Mouse (Mus musculus) heart, postnatal 25 days (tissue): ENCODE measurements around the gene Lrba. TPM values are rescaled to one million over a fixed set of nuclear protein-coding genes. Genes with fewer than 3 reads are reported as not detected.

ENCODE experiments used
- DNase-seq: peaks from one replicate; pipeline ENCODE4 v3.0.0; 2022; ENCODE audit warnings: low spot score
- intact Hi-C: fragments of 180-260 bp; cut with DNase I; formaldehyde crosslinking; loops from one replicate; pipeline ENCODE4 v1.15.1; 2025
- total RNA-seq, 2 experiments: library from RNA; stranded (reverse); gene quantifications; 2 replicates each; pipeline ENCODE4 v1.2.3; 2021

Lrba gene
- total RNA-seq, 2 experiments from 2014 or later, result 17.4 to 23.1 TPM

DNA sequence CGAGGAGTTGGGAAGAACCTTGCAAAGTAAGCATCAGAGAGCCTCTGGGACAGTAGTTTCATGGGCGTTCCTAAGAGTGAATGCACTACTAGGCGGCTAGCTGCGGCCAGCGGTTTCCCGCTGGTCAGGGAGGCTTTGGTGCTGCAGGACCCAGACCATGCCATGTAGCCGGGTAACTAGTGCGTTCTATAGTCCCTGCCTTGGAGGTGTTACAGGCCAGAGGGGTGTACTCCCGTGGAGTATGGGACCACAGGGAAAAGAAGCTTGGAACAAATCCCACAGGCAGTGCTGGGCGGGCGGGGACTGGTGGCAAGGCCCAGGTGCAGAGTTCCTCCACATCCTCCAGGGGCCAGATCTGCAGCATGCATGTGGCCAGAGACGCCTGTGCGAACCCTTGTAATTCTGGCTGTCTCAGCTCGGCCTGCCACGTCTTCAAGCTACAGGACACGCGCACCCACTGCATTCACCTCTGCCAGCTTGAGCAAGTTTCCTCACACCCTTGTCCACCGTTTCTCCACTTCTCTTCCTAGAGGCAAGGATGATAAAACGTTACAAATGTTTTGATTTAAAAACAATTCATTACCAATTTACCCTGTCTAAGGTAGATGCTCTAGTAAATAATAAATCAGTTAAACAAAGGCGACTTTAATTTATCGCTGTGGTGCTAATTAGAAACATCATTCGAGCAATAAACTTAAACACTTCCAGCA lies 326.0 kb downstream of the Lrba start:
- intact Hi-C loops, result no loop called here
- no peak for DNase-seq

DNA sequence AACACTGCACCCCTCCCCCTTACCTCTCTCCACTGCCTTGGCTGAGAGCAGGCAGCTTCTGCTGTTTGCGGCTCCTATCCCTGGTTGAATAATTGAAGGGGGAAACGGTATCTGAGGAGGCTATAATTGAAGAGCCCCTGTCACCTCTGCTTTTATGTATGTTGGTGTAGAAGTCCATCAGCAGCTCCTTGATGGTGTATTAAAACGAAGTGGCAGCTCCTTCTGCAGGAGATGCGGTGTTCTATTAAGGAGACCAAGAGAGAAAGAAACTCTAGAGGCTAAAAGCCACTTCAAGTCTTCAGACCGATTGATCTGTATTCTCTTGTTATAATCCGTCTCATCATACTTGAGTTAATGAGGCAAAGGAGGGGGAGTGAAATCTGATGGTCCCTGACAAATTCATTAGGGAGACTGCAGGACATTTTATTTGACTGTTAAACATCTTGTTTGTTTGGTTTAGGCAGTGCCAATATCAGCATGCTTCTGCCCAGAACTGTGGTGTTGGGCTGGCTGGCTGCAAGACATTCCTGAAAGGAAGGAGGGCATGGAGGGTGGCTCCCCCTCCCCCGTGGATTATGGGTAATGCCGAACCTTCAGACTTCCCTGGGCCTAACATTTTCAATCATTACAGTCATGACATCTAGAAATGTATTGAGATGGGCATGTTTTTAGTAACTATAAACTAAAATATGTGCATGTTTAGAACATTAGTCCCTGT lies 326.7 kb downstream of the Lrba start:
- no peak for DNase-seq
- intact Hi-C loops, result no loop called here

- DNase-seq, result no peak
- intact Hi-C loops, result no loop called here
Observed at GRCm38 (mm10) chr3:86552170-86552569, 327.7 kb downstream of the Lrba start.

GRCm38 (mm10) chr3:86558976-86559375 lies 334.5 kb downstream of the Lrba start:
- DNase-seq, result no peak
- intact Hi-C loops, result no loop called here

GRCm38 (mm10) chr3:86559635-86560034 lies 335.2 kb downstream of the Lrba start:
- DNase-seq, result no peak

DNA sequence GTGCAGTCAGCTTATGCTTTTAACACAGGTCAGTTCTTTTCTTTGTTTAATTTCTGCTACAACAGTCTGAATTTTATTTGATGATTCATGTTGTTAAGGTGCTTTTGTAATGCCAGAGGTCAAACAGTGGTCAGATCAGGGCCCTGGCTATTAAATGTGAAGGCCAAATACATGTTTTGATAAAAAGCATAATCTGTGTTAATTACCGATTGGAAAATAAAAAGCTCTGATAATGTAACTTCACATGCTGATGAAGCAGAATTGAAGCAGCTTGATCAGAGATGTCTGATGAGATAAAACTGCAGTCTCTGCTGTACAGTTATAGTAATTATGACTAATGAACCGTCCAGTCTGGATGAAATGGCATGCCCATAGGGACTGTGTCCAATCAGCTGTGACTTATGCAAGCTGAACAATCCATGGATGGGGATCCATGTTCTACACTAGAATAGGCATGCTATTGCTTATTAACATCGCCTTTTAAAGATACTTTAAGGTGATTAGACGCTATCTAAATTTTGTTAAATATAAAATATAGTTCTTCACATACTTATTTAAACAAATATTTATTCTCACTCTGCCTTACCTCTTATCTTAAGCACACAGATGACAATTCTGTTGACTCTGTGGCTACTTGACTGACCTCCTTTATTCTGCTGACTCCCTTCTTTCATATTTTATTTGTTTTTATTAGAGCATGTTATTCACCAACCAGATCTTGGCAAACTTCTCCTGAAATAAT lies 336.0 kb downstream of the Lrba start:
- intact Hi-C loops, result no loop called here
- no peak for DNase-seq

More at GRCm38 (mm10) chr3:86559635-86560034, 335.2 kb downstream of the Lrba start:
- intact Hi-C loops, result no loop called here

DNA sequence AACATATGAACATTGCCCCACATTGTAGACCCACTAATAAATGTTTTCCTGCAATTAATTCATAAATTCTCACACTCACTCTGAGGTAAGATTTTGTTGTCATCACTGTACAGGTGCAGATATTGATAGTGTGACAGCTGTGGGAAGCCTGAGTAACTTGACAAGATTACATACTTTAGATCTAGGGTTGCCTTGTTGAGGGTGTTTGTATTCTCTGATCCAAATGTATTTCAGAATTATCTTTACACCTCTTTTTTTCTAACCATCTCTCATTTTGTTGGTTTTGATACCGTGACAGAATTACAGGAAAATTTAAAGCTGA lies 336.5 kb downstream of the Lrba start:
- intact Hi-C loops, result no loop called here
- DNase-seq, result no peak

GRCm38 (mm10) chr3:86561396-86561795 lies 336.9 kb downstream of the Lrba start:
- intact Hi-C loops, result no loop called here
- DNase-seq, result no peak

DNA sequence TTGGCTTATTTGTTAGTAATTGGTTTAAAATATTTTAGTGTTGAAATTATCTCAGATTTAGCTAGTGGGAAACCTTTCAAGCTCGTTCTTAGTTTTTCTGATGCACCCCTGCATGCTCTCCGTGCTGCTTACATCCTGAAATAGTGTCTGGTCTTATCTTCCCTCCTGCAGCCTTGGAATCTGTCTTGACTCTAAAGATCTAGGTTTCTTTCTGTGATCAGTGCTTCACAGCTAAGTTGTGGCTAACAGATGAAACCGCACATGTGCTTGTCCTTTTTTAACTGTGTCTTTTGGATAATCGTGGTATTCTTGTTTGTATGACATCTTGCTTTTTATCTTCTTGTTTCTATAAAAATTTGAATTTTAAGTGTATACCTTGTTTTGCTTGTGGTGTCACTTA lies 342.8 kb downstream of the Lrba start:
- DNase-seq, result no peak
- intact Hi-C loops, result no loop called here

DNA sequence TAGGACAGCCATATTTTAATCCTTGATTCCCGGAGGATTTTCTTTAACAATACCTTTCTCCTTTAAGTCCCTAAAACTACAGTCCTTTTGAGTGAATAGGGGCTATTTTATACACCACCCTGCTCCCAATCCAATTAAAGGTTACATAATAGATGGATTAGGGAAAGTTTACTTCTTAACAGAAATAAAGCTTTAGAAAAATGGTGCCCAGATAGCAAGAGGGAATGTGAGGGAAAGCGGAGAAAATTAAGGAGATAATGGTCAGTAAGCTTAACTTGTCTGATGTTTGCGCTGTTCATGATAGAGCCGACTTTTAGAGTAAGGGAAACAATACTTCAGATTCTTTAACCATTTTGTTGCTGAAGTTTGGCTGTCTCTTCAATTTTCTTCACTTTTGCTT lies 347.0 kb downstream of the Lrba start:
- intact Hi-C loops, result no loop called here
- no peak for DNase-seq

DNA sequence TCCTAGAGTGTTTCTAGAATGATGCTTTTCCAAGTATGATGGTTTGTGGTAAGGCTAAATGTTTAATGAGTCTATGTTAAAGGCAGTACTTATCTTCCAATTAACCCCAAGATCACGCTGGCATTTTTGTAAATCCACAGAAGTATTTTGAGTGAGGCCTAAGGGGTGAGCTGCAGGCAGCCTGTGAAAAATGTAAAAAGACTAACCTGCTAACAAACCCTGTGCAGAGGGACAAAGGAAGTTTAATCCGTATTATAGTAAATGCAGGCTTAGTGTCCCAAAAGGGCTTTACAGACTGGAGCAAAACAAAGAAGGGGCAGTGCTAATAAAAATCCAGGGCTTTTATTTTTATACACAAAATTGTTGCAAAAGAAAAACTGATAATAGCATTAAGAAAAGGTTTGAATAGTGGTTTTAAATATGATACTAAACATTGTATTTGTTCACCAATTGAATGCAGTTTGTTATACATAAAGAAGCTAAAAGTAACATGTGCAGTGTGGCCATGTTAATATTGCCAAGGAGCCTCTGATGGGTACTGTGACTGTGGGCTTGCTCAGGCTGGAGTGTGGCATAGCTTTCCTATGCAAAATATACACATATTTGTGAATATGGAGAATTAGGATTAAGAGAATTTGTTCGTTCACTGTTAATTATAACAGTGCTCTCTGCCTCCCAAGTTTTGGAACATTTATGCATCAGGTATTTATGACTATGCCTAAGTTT lies 348.2 kb downstream of the Lrba start:
- DNase-seq, result no peak
- intact Hi-C loops, result no loop called here

- intact Hi-C loops, result no loop called here
- DNase-seq, result no peak
Observed at GRCm38 (mm10) chr3:86575312-86575711, 350.8 kb downstream of the Lrba start.

DNA sequence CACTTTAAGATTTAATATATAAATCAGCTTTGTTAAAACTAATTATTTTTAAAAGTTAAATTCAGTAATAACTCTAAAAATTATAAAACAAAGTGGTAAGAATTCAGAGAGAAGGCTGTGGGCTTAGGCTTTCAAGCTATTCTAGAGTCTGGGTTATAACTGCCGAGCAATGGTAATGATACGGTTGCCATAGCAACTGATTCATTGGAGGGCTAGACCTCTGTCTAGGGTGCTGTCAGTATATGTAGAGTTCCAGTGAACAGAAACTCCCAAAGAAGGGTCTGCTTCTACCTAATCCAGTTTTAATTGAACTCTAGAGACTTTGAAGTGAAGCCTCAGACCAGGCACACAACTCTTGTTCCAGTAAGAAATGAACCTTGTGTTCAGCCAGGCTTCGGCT lies 377.8 kb downstream of the Lrba start:
- intact Hi-C loops, result no loop called here
- no peak for DNase-seq

GRCm38 (mm10) chr3:86605775-86606174 lies 381.3 kb downstream of the Lrba start:
- DNase-seq, result no peak
- intact Hi-C loops, result no loop called here

GRCm38 (mm10) chr3:86627008-86627743 lies 402.7 kb downstream of the Lrba start:
- DNase-seq, result no peak
- intact Hi-C loops, result no loop called here

GRCm38 (mm10) chr3:86629379-86629778 lies 404.9 kb downstream of the Lrba start:
- DNase-seq, result no peak
- intact Hi-C loops, result no loop called here

- DNase-seq, result no peak
- intact Hi-C loops, result no loop called here
Observed at GRCm38 (mm10) chr3:86635464-86635863, 411.0 kb downstream of the Lrba start.

GRCm38 (mm10) chr3:86635940-86636339 lies 411.5 kb downstream of the Lrba start:
- DNase-seq, result no peak
- intact Hi-C loops, result no loop called here

- intact Hi-C loops, result no loop called here
- DNase-seq, result no peak
Observed at GRCm38 (mm10) chr3:86638552-86639348, 414.3 kb downstream of the Lrba start.
